Mouse (Mus musculus): ENCODE results near the gene Cabin1.

Cabin1 gene

GRCm38 (mm10) chr10:75676819-75677565, 87.1 kb downstream of the Cabin1 start:
- in situ Hi-C loops (cut with MboI; ENCODE audit: unreplicated experiment in 2 of 2) = no loop called here

- in situ Hi-C loops (cut with MboI; ENCODE audit: unreplicated experiment in 2 of 2) = no loop called here
These were observed 87.9 kb downstream of the Cabin1 start for GRCm38 (mm10) chr10:75676286-75676685.

- in situ Hi-C loops (cut with MboI; ENCODE audit: unreplicated experiment in 2 of 2) = no loop called here
These were observed 88.5 kb downstream of the Cabin1 start for GRCm38 (mm10) chr10:75675594-75675993.

GRCm38 (mm10) chr10:75669936-75670335, 94.2 kb downstream of the Cabin1 start:
- in situ Hi-C loops (cut with MboI; ENCODE audit: unreplicated experiment in 2 of 2) = no loop called here

GRCm38 (mm10) chr10:75667911-75668270, 96.2 kb downstream of the Cabin1 start:
- in situ Hi-C loops (cut with MboI; ENCODE audit: unreplicated experiment in 2 of 2) = no loop called here

GRCm38 (mm10) chr10:75667115-75667910, 96.8 kb downstream of the Cabin1 start:
- in situ Hi-C loops (cut with MboI; ENCODE audit: unreplicated experiment in 2 of 2) = no loop called here

- in situ Hi-C loops (cut with MboI; ENCODE audit: unreplicated experiment in 2 of 2) = no loop called here
These were observed 97.6 kb downstream of the Cabin1 start for GRCm38 (mm10) chr10:75666451-75667030.

GRCm38 (mm10) chr10:75664673-75665270, 99.4 kb downstream of the Cabin1 start:
- in situ Hi-C loops (cut with MboI; ENCODE audit: unreplicated experiment in 2 of 2) = no loop called here

GRCm38 (mm10) chr10:75662575-75662974, 101.6 kb downstream of the Cabin1 start:
- in situ Hi-C loops (cut with MboI; ENCODE audit: unreplicated experiment in 2 of 2) = no loop called here

- in situ Hi-C loops (cut with MboI; ENCODE audit: unreplicated experiment in 2 of 2) = no loop called here
These were observed 102.3 kb downstream of the Cabin1 start for GRCm38 (mm10) chr10:75661876-75662275.

- in situ Hi-C loops (cut with MboI; ENCODE audit: unreplicated experiment in 2 of 2) = no loop called here
These were observed 102.8 kb downstream of the Cabin1 start for GRCm38 (mm10) chr10:75661381-75661780.

GRCm38 (mm10) chr10:75657772-75658171, 106.4 kb downstream of the Cabin1 start:
- in situ Hi-C loops (cut with MboI; ENCODE audit: unreplicated experiment in 2 of 2) = no loop called here

- in situ Hi-C loops (cut with MboI; ENCODE audit: unreplicated experiment in 2 of 2) = no loop called here
These were observed 107.0 kb downstream of the Cabin1 start for GRCm38 (mm10) chr10:75657165-75657564.

- in situ Hi-C loops (cut with MboI; ENCODE audit: unreplicated experiment in 2 of 2) = no loop called here
These were observed 110.1 kb downstream of the Cabin1 start for GRCm38 (mm10) chr10:75654053-75654452.

- in situ Hi-C loops (cut with MboI; ENCODE audit: unreplicated experiment in 2 of 2) = no loop called here
These were observed 112.6 kb downstream of the Cabin1 start for GRCm38 (mm10) chr10:75651381-75652068.

- in situ Hi-C loops (cut with MboI; ENCODE audit: unreplicated experiment in 2 of 2) = no loop called here
These were observed 113.7 kb downstream of the Cabin1 start for GRCm38 (mm10) chr10:75650306-75650902.

GRCm38 (mm10) chr10:75649406-75649995, 114.6 kb downstream of the Cabin1 start:
- in situ Hi-C loops (cut with MboI; ENCODE audit: unreplicated experiment in 2 of 2) = no loop called here

- in situ Hi-C loops (cut with MboI; ENCODE audit: unreplicated experiment in 2 of 2) = no loop called here
These were observed 115.1 kb downstream of the Cabin1 start for GRCm38 (mm10) chr10:75649001-75649400.

- in situ Hi-C loops (cut with MboI; ENCODE audit: unreplicated experiment in 2 of 2) = no loop called here
These were observed 116.0 kb downstream of the Cabin1 start for GRCm38 (mm10) chr10:75648091-75648490.

- in situ Hi-C loops (cut with MboI; ENCODE audit: unreplicated experiment in 2 of 2) = no loop called here
These were observed 116.8 kb downstream of the Cabin1 start for GRCm38 (mm10) chr10:75647362-75647761.
